Mouse (Mus musculus): ENCODE measurements around the gene Rsph3b. TPM values are rescaled to one million over a fixed set of nuclear protein-coding genes. Genes with fewer than 3 reads are reported as not detected.
"Not testable (repeated sequence)": the region's sequence is repeated elsewhere in the genome, so short reads cannot be mapped to it uniquely, and the experiment has no call there.

The Rsph3b gene
- polyA plus RNA-seq (2014; fragmentation: Nextera tagmentation; extraction: Ambion mirVana): 57.9 and 61.9 TPM in 2 replicates

DNA sequence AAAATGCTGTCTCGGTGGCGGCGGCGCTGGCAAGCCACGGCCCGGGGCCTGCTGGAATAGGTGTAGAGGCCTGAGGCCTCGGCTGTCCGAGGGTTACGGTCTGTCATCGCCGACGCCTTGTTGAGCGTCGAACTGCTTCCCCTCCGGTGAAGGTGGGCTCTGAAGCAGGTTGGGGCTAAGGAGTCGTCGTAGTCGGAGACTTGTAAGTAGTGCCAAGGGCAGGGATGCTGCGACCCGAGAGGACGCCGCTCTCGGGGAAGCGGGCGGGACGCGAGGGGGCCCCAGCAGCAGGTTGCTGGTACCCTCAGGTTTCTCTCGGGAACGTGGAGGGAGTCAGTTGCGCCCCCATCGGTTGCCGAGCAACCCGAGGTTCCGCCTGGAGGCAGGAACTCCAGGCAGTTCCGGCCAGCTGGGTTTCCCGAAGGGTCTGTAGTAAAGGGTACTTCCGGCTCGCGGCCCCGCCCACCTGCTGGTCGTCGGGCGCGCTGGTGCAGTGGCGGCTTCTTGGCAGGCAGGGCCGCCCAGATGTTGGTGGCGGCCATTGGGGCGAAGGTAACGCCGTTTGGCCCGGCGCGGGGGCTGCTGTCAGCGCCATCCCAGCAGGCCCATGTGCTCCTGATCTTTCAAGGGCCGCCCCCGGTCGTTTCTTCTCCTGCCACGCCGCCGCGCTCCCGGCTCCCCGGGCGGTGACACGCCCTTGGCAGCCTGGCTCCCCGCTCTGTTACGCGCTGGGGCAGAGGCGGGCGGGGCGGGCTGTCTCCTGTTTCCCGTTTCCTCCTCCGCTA is at the start of gene Rsph3b:
Rsph3b (minus strand) TSS at position 699 of the 785 bp plus-strand sequence.
- Histone ChIP-seq H3K9ac (peak within 1 kb of the TSS; percentile 68), H3K4me2 (replicated peaks) (peak within 1 kb of the TSS; percentile 72), H3K27ac (peak within 1 kb of the TSS; percentile 87), H3K4me3 (replicated peaks; ENCODE audit: low read length) (peak within 1 kb of the TSS; percentile 51)
- H3K36me3 ChIP-seq (replicated peaks; ENCODE audit: control insufficient read depth, insufficient read depth); H3K4me1 ChIP-seq (replicated peaks; ENCODE audit: control insufficient read depth, insufficient read depth, low read length); H3K27me3 ChIP-seq (ENCODE audit: control insufficient read depth, insufficient read depth, low read length); H3K9me3 ChIP-seq (ENCODE audit: control insufficient read depth, low read length): not testable (repeated sequence)
- peak; percentile 97 for ATAC-seq (ENCODE audit: low FRiP score)
- DNase-seq (ENCODE audit: low spot score): peak; percentile 82
- WGBS: under 1% methylated on average over 57 of the region's 73 CpGs

- H3K27me3 ChIP-seq (ENCODE audit: control insufficient read depth, insufficient read depth, low read length); H3K27ac ChIP-seq; DNase-seq (ENCODE audit: low spot score); H3K36me3 ChIP-seq (replicated peaks; ENCODE audit: control insufficient read depth, insufficient read depth); H3K4me1 ChIP-seq (replicated peaks; ENCODE audit: control insufficient read depth, insufficient read depth, low read length); H3K9ac ChIP-seq; H3K4me2 ChIP-seq (replicated peaks); H3K4me3 ChIP-seq (replicated peaks; ENCODE audit: low read length); ATAC-seq (ENCODE audit: low FRiP score); H3K9me3 ChIP-seq (ENCODE audit: control insufficient read depth, low read length): not testable (repeated sequence)
- WGBS: no CpG with 5 or more reads among the region's 7 CpGs
Measured at GRCm38 (mm10) chr17:6997778-6998490, 49.5 kb upstream of the Rsph3b start.

DNA sequence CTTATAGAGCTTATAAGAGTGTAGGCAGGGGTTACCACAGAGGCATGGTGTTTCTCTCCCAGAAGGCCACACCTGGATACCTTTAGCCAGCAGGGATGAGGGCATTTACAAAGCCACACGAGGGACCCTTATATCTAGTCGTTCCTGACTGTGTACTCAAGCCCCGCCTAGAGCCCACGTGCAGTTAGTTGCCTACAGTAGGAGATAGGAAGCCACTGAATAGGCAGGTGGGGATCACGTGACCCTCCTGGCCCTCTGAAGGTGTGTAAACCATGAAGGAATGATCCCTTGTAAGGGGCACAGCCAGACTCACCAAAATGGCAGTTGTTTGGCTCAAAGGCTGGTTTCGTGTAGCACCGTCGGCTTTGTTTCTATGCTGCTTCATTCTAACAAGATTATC is 48.3 kb upstream of the Rsph3b start:
- not testable (repeated sequence) for H3K4me1 ChIP-seq (replicated peaks; ENCODE audit: control insufficient read depth, insufficient read depth, low read length); H3K9ac ChIP-seq; H3K4me3 ChIP-seq (replicated peaks; ENCODE audit: low read length); ATAC-seq (ENCODE audit: low FRiP score); H3K4me2 ChIP-seq (replicated peaks); DNase-seq (ENCODE audit: low spot score); H3K36me3 ChIP-seq (replicated peaks; ENCODE audit: control insufficient read depth, insufficient read depth); H3K27ac ChIP-seq; H3K27me3 ChIP-seq (ENCODE audit: control insufficient read depth, insufficient read depth, low read length); H3K9me3 ChIP-seq (ENCODE audit: control insufficient read depth, low read length)
- 88% methylated on average over 8 of the region's 8 CpGs for WGBS

DNA sequence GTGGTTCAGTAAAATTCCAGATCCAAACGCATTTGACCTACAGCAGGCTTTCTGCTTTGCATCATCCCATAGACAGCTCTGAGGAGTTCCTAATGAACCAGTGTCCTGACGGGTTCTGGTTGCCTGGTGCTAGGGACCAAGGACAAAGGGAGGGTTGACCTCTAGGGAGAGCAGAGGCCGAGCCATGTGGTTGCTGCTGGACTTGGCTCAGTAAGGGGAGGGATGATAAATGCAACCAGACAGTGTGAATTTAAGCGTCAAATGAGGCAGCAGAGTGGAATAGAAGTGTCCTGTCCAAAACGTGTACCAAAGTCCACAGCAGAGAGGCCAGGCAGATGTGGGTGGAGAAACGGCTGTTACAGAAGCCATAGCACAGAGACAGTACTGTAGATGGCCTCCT is 47.0 kb upstream of the Rsph3b start:
- not testable (repeated sequence) for H3K4me1 ChIP-seq (replicated peaks; ENCODE audit: control insufficient read depth, insufficient read depth, low read length); H3K4me2 ChIP-seq (replicated peaks); H3K36me3 ChIP-seq (replicated peaks; ENCODE audit: control insufficient read depth, insufficient read depth); H3K27ac ChIP-seq; H3K9ac ChIP-seq; H3K4me3 ChIP-seq (replicated peaks; ENCODE audit: low read length); ATAC-seq (ENCODE audit: low FRiP score); DNase-seq (ENCODE audit: low spot score); H3K27me3 ChIP-seq (ENCODE audit: control insufficient read depth, insufficient read depth, low read length); H3K9me3 ChIP-seq (ENCODE audit: control insufficient read depth, low read length)
- WGBS: no CpG with 5 or more reads among the region's 6 CpGs

DNA sequence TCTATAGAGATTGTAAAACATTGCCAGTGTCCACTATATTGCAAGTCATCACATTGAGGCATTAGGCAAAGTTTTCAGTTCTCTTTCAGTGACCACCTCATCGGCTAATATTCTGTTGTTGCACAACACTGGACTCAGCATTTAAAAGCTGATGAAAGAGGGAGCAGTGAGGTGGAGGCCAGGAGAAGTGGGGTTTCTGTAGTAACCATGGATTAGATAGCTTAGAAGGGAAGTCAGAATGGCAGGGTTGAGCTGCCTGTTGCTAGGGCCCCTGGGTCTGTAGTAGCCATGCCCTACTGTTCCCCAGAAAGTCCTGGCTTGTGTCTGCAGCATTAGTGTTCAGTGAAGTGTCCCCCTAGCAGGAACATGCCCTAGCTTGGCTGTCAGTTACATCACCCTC is 37.6 kb upstream of the Rsph3b start:
- ATAC-seq (ENCODE audit: low FRiP score); H3K36me3 ChIP-seq (replicated peaks; ENCODE audit: control insufficient read depth, insufficient read depth); H3K4me2 ChIP-seq (replicated peaks); H3K27me3 ChIP-seq (ENCODE audit: control insufficient read depth, insufficient read depth, low read length); H3K4me3 ChIP-seq (replicated peaks; ENCODE audit: low read length); H3K9ac ChIP-seq; H3K4me1 ChIP-seq (replicated peaks; ENCODE audit: control insufficient read depth, insufficient read depth, low read length); H3K27ac ChIP-seq; DNase-seq (ENCODE audit: low spot score); H3K9me3 ChIP-seq (ENCODE audit: control insufficient read depth, low read length): not testable (repeated sequence)
- WGBS: 93% methylated on average over 1 of the region's 1 CpGs

DNA sequence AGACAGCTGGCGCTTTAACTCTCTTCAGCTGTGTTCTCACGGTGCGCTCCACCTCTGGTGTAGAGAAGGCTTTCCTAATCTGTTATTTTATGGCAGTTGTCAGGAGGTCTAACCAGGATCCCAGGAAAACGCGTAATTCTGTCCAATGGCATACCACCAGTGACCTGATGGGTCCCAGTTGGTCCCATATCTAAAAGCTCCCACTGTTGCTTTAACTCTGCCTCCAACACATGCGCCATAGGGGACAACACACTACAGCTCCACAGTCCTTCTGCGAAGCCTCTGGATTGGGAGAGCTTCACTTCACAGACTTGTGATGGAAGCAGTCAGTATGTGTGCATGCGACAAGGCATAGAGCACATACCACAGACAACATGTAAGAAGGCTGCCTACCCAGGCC is 31.7 kb upstream of the Rsph3b start:
- WGBS: 93% methylated on average over 5 of the region's 8 CpGs
- not testable (repeated sequence) for H3K27me3 ChIP-seq (ENCODE audit: control insufficient read depth, insufficient read depth, low read length); DNase-seq (ENCODE audit: low spot score); H3K27ac ChIP-seq; ATAC-seq (ENCODE audit: low FRiP score); H3K4me2 ChIP-seq (replicated peaks); H3K4me3 ChIP-seq (replicated peaks; ENCODE audit: low read length); H3K36me3 ChIP-seq (replicated peaks; ENCODE audit: control insufficient read depth, insufficient read depth); H3K9ac ChIP-seq; H3K9me3 ChIP-seq (ENCODE audit: control insufficient read depth, low read length); H3K4me1 ChIP-seq (replicated peaks; ENCODE audit: control insufficient read depth, insufficient read depth, low read length)

- Histone ChIP-seq H3K4me3 (replicated peaks; ENCODE audit: low read length) (peak overlapping the region; percentile 46), H3K4me2 (replicated peaks) (peak overlapping the region; percentile 64), H3K9ac (peak overlapping the region; percentile 66)
- H3K9me3 ChIP-seq (ENCODE audit: control insufficient read depth, low read length); H3K27ac ChIP-seq; H3K36me3 ChIP-seq (replicated peaks; ENCODE audit: control insufficient read depth, insufficient read depth); DNase-seq (ENCODE audit: low spot score); ATAC-seq (ENCODE audit: low FRiP score); H3K4me1 ChIP-seq (replicated peaks; ENCODE audit: control insufficient read depth, insufficient read depth, low read length); H3K27me3 ChIP-seq (ENCODE audit: control insufficient read depth, insufficient read depth, low read length): not testable (repeated sequence)
- 29% methylated on average over 5 of the region's 5 CpGs for WGBS
Measured at GRCm38 (mm10) chr17:6979380-6979779, 30.9 kb upstream of the Rsph3b start.

DNA sequence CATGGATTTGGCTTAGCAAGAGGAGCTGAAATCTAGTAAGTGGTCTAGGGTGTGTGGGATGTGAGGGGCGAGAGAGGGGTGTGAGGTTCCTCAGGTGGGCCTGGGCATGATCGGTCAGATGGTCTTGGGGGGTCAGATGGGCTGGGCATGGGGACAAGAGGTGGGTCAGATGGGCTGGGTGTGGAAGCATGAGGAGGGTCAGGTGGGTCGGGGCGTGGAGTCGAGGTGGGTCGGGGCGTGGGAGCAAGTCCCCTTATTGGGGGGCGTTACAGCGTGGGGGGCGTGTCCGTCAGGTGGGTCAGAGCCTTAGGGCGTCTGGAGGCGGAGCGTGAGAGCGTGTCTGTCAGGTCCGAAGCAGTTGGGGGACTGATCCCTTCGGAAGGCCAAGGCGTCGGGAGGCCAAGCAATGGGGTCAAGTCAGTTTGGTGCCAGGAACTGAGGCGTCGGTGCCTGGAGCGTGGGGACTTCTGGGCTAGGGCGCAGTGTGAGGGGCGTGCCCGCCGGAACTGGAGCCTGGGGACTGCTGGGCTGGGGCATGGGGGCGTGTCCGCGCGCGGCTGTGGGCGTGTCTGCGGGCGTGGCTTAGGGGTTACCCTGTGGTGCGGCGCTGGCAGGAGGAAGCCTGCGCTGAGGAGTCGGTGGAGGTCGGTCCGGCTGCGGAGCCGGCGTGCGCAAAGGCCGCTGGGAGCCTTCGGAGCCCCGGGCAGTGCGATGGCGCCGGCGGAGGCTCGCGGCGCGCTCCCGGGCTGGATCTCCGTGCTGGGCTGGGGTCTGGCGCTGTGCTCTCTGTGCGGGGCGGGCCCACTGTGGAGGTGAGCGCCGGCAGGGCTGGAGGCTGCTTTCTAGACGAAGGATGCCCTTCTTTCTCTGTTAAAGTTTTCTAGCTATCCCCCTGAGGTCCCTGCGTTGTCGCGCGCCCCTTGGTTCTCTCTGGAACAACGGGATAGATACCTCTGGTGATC is 30.1 kb upstream of the Rsph3b start, which contains the start of gene Gm49721:
Gm49721 (plus strand) TSS at position 618 of the 962 bp plus-strand sequence.
- not testable (repeated sequence) for H3K9me3 ChIP-seq (ENCODE audit: control insufficient read depth, low read length); DNase-seq (ENCODE audit: low spot score); H3K27ac ChIP-seq; H3K27me3 ChIP-seq (ENCODE audit: control insufficient read depth, insufficient read depth, low read length); H3K4me1 ChIP-seq (replicated peaks; ENCODE audit: control insufficient read depth, insufficient read depth, low read length); H3K36me3 ChIP-seq (replicated peaks; ENCODE audit: control insufficient read depth, insufficient read depth)
- peak within 1 kb of the TSS; percentile 66 for H3K9ac ChIP-seq
- H3K4me3 ChIP-seq (replicated peaks; ENCODE audit: low read length): peak within 1 kb of the TSS; percentile 46
- peak within 1 kb of the TSS; percentile 64 for H3K4me2 ChIP-seq (replicated peaks)
- ATAC-seq (ENCODE audit: low FRiP score): peak; percentile 96
- WGBS: under 1% methylated on average over 31 of the region's 68 CpGs

DNA sequence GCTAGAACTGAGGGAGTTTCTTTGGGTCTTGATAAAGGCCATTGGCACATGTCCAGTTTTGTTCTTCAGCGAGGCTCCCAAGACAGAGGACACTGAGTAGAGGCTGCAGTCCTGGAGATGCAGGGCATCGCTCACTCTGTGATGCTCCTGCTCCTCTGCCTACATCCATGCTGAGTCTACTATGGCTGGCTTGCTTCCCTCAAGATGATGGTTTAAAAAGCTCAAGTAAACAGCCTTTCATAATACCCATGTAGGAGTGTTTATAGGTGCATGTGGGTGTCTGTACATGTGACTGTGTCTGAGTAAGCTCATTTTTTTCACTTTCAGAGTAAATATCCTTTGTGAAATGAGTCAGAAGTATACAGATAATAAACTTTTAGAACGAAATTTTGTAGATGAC is 26.5 kb upstream of the Rsph3b start:
- H3K4me1 ChIP-seq (replicated peaks; ENCODE audit: control insufficient read depth, insufficient read depth, low read length); H3K36me3 ChIP-seq (replicated peaks; ENCODE audit: control insufficient read depth, insufficient read depth); H3K4me2 ChIP-seq (replicated peaks); H3K27ac ChIP-seq; H3K9ac ChIP-seq; H3K27me3 ChIP-seq (ENCODE audit: control insufficient read depth, insufficient read depth, low read length); ATAC-seq (ENCODE audit: low FRiP score); H3K4me3 ChIP-seq (replicated peaks; ENCODE audit: low read length); DNase-seq (ENCODE audit: low spot score); H3K9me3 ChIP-seq (ENCODE audit: control insufficient read depth, low read length): not testable (repeated sequence)
- 57% methylated on average over 3 of the region's 3 CpGs for WGBS

All from hindbrain, embryonic 14.5 days (tissue).